Mouse (Mus musculus): ENCODE results near the gene Fam57a. TPM values are rescaled to one million over a fixed set of nuclear protein-coding genes. Genes with fewer than 3 reads are reported as not detected.

Gene Fam57a
- polyA plus RNA-seq, 1 experiment from 2014 or later = 24.0 TPM

DNA sequence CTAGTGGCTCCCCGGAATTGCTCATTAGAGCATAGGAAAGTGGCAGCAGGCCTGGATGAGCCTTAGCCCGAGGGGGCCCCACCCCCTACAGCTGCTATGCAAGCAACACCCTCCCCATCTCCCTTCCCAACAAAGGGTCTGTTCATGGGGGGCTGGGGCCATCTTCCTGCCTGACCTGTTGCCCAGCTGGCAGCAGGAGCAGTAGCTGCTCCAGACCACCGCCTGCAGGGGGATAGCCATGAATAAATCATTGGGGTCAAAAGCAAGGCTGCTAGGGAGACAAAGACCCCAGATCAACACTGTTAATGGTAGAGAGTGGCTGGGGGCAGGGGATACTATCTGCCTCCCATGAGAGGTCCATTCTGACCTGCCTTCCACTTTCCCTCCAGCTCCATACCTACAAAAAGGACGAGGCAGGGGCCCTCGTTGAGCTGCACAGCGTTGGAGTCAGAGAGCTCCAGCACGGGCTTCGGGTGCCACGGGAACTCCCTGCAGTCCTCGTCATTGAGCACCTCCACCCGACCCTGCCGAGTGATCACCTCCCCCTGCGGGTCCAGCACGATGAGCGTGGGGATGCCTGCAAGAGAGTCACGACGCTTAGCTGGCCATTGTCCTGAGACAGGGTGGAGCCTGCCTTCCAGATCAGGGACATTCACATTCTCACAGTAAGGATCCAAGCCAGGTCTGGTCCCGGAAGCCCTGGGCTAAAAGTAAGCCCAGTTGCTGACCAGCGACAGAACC is 83.3 kb downstream of the Fam57a start:
- 24% methylated on average over 19 of the region's 19 CpGs for WGBS
- no peak for ATAC-seq (replicated peaks; ENCODE audit: extremely low read depth, insufficient read depth, low FRiP score)
- Histone ChIP-seq H3K4me3 (ENCODE audit: low read length) (no peak overlapping the region), H3K9ac (ENCODE audit: low read length) (no peak overlapping the region), H3K4me1 (ENCODE audit: control insufficient read depth, insufficient read depth, low read length) (no peaks in the 10 kb centered on the region), H3K27me3 (ENCODE audit: control insufficient read depth, insufficient read depth, low read length) (no peaks in the 10 kb centered on the region), H3K4me2 (ENCODE audit: low read depth, low read length) (no peak overlapping the region), H3K9me3 (replicated peaks; ENCODE audit: control insufficient read depth, low read length) (no peaks in the 10 kb centered on the region), H3K36me3 (ENCODE audit: control insufficient read depth, insufficient read depth) (no peaks in the 10 kb centered on the region), H3K27ac (ENCODE audit: low read length) (no peak overlapping the region)

Other genes with a start within 250 kb of the Fam57a start
- 6.6 TPM in 2 replicates for gene Rph3al, start 241.2 kb upstream of the Fam57a start, polyA plus RNA-seq (2015; fragmentation: Nextera tagmentation; extraction: Ambion mirVana)
- 0.93 and 1.7 TPM in 2 replicates for gene 1700016K19Rik, start 179.8 kb upstream of the Fam57a start, polyA plus RNA-seq (2015; fragmentation: Nextera tagmentation; extraction: Ambion mirVana)
- gene Rflnb, start 151.9 kb upstream of the Fam57a start, polyA plus RNA-seq (2015; fragmentation: Nextera tagmentation; extraction: Ambion mirVana) = 14.9 and 16.8 TPM in 2 replicates
- gene Vps53, start within 50 bp of the Fam57a start, polyA plus RNA-seq (2015; fragmentation: Nextera tagmentation; extraction: Ambion mirVana) = 30.5 and 35.1 TPM in 2 replicates
- gene Dbil5, start 37.9 kb downstream of the Fam57a start, polyA plus RNA-seq (2015; fragmentation: Nextera tagmentation; extraction: Ambion mirVana) = 0.53 and 1.8 TPM in 2 replicates
- gene Gemin4, start 38.0 kb downstream of the Fam57a start, polyA plus RNA-seq (2015; fragmentation: Nextera tagmentation; extraction: Ambion mirVana) = 20.1 and 21.7 TPM in 2 replicates
- gene Mrm3, start 64.0 kb downstream of the Fam57a start, polyA plus RNA-seq (2015; fragmentation: Nextera tagmentation; extraction: Ambion mirVana) = 29.1 and 31.7 TPM in 2 replicates
- gene Glod4, start 64.1 kb downstream of the Fam57a start, polyA plus RNA-seq (2015; fragmentation: Nextera tagmentation; extraction: Ambion mirVana) = 115 and 122 TPM in 2 replicates
- gene Nxn, start 219.5 kb downstream of the Fam57a start, polyA plus RNA-seq (2015; fragmentation: Nextera tagmentation; extraction: Ambion mirVana) = 20.8 and 21.2 TPM in 2 replicates
- 81.6 and 84.4 TPM in 2 replicates for gene Timm22, start 227.3 kb downstream of the Fam57a start, polyA plus RNA-seq (2015; fragmentation: Nextera tagmentation; extraction: Ambion mirVana)

All from heart, embryonic 16.5 days (tissue).